Mouse (Mus musculus): ENCODE measurements around the gene Tab1. TPM values are rescaled to one million over a fixed set of nuclear protein-coding genes. Genes with fewer than 3 reads are reported as not detected.
A peak's percentile ranks its signal among the peaks of the same experiment; 100 is the strongest.

Gene Tab1
- total and polyA plus RNA-seq, 3 experiments = 11.6 to 17.7 (median 12.0) TPM

- H3K4me1 ChIP-seq (ENCODE audit: control insufficient read depth in 1 of 2, insufficient read depth in 2 of 2) = peaks cover 8 to 31% of the 10 kb centered on the region in 2 experiments; a peak in 2 of 4 replicates
- H3K4me2 ChIP-seq (ENCODE audit: insufficient read depth, low read depth, poor library complexity, severe bottlenecking) = no peak overlapping the region
- no peak overlapping the region for H3K27ac ChIP-seq (ENCODE audit: insufficient read depth, low read depth)
- peaks cover 18% of the 10 kb centered on the region for H3K27me3 ChIP-seq (replicated peaks)
- dilution Hi-C loops (cut with MboI; ENCODE audit: extremely low pct_ligation_motif_present, extremely low pct_unique_long_range_greater_than_20kb, low sequenced_read_pairs) = no loop called here
- DNase-seq (ENCODE audit: extremely low read depth) = no peak
- TF ChIP-seq SIN3A (IDR thresholded peaks at IDR 0.05; ENCODE audit: low read length) = no peak
- no peak for TF ChIP-seq ELF1 (IDR thresholded peaks at IDR 0.05; ENCODE audit: low read depth, low read length)
- TF ChIP-seq USF2 (conservative IDR thresholded peaks at IDR 0.05; ENCODE audit: low read depth, low read length) = no peak
- no peak for TF ChIP-seq TCF12 (IDR thresholded peaks at IDR 0.05; ENCODE audit: low read depth, low read length)
- no peak for TF ChIP-seq CHD1 (IDR thresholded peaks at IDR 0.05; ENCODE audit: low read depth, low read length)
- TF ChIP-seq RAD21 (IDR thresholded peaks at IDR 0.05; ENCODE audit: low read depth, low read length) = no peak
- TF ChIP-seq ZMIZ1 (IDR thresholded peaks at IDR 0.05; ENCODE audit: low read depth, low read length) = no peak
- TF ChIP-seq MAFK (IDR thresholded peaks at IDR 0.05; ENCODE audit: insufficient replicate concordance, low read length) = no peak
- TF ChIP-seq RCOR1 (conservative IDR thresholded peaks at IDR 0.05; ENCODE audit: low read depth, low read length) = no peak
- TF ChIP-seq IRF4 (IDR thresholded peaks at IDR 0.05; ENCODE audit: low read depth, low read length) = no peak
- no peak for TF ChIP-seq ZC3H11A (IDR thresholded peaks at IDR 0.05; ENCODE audit: low read depth, low read length)
- TF ChIP-seq BHLHE40 (IDR thresholded peaks at IDR 0.05; ENCODE audit: low read depth, low read length) = no peak
- no peak for TF ChIP-seq NRF1 (IDR thresholded peaks at IDR 0.05; ENCODE audit: low read depth, low read length)
- TF ChIP-seq NELFE (IDR thresholded peaks at IDR 0.05; ENCODE audit: low read depth, low read length) = no peak
- TF ChIP-seq TBP (conservative IDR thresholded peaks at IDR 0.05; ENCODE audit: low read depth, low read length) = no peak
- TF ChIP-seq KAT2A (IDR thresholded peaks at IDR 0.05; ENCODE audit: insufficient replicate concordance, low read length) = no peak
- TF ChIP-seq JUN (IDR thresholded peaks at IDR 0.05; ENCODE audit: insufficient read depth, low read depth, low read length) = no peak
- TF ChIP-seq MAX (IDR thresholded peaks at IDR 0.05; ENCODE audit: low read length) = no peak
- TF ChIP-seq POLR2A (IDR thresholded peaks at IDR 0.05; ENCODE audit: low read depth, low read length) = no peak
- H3K9me3 ChIP-seq (replicated peaks; ENCODE audit: low read length) = no peaks in the 10 kb centered on the region
- in situ Hi-C loops (cut with MboI; ENCODE audit: low pct_ligation_motif_present, low pct_unique_long_range_greater_than_20kb, low sequenced_read_pairs) = loop anchor here (10.0 kb wide), 2 partner anchors 131 to 349 kb away; partner anchors contain the start of gene Sun2
- H3K79me2 ChIP-seq (replicated peaks; ENCODE audit: control insufficient read depth, extremely low read depth, insufficient read depth, poor library complexity, severe bottlenecking) = no peaks in the 10 kb centered on the region
- H3K36me3 ChIP-seq (replicated peaks in 1 of 2; ENCODE audit: control insufficient read depth in 1 of 2, insufficient read depth in 1 of 2, low read length in 1 of 2) = no peaks in the 10 kb centered on the region
- no peak overlapping the region for H3K4me3 ChIP-seq (replicated peaks in 1 of 3; ENCODE audit: low read depth in 2 of 3, low read length in 2 of 3, poor library complexity in 1 of 3)
- H3K9ac ChIP-seq (ENCODE audit: insufficient read depth, low read depth) = no peak overlapping the region
These were observed 38.7 kb upstream of the Tab1 start for GRCm38 (mm10) chr15:80094201-80094600.

GRCm38 (mm10) chr15:80095596-80095995 lies 37.3 kb upstream of the Tab1 start:
- in situ Hi-C loops (cut with MboI; ENCODE audit: low pct_ligation_motif_present, low pct_unique_long_range_greater_than_20kb, low sequenced_read_pairs) = loop anchor here (10.0 kb wide), 2 partner anchors 129 to 351 kb away; partner anchors contain the start of gene Sun2
- peaks cover 8 to 32% of the 10 kb centered on the region in 2 experiments; a peak in 2 of 4 replicates for H3K4me1 ChIP-seq (ENCODE audit: control insufficient read depth in 1 of 2, insufficient read depth in 2 of 2)

More at GRCm38 (mm10) chr15:80095596-80095995, 37.3 kb upstream of the Tab1 start:
- DNase-seq (ENCODE audit: extremely low read depth) = no peak
- H3K79me2 ChIP-seq (replicated peaks; ENCODE audit: control insufficient read depth, extremely low read depth, insufficient read depth, poor library complexity, severe bottlenecking) = no peaks in the 10 kb centered on the region
- peak overlapping the region; percentile 48; the same call in 1 of the 2 replicates for H3K4me2 ChIP-seq (ENCODE audit: insufficient read depth, low read depth, poor library complexity, severe bottlenecking)
- peaks cover 6% of the 10 kb centered on the region for H3K27me3 ChIP-seq (replicated peaks)
- dilution Hi-C loops (cut with MboI; ENCODE audit: extremely low pct_ligation_motif_present, extremely low pct_unique_long_range_greater_than_20kb, low sequenced_read_pairs) = no loop called here
- no peak overlapping the region for H3K27ac ChIP-seq (ENCODE audit: insufficient read depth, low read depth)
- H3K9ac ChIP-seq (ENCODE audit: insufficient read depth, low read depth) = no peak overlapping the region
- no peaks in the 10 kb centered on the region for H3K36me3 ChIP-seq (replicated peaks in 1 of 2; ENCODE audit: control insufficient read depth in 1 of 2, insufficient read depth in 1 of 2, low read length in 1 of 2)
- peak overlapping the region in 1 of 3 experiments; percentile 60 for H3K4me3 ChIP-seq (replicated peaks in 1 of 3; ENCODE audit: low read depth in 2 of 3, low read length in 2 of 3, poor library complexity in 1 of 3)
- no peaks in the 10 kb centered on the region for H3K9me3 ChIP-seq (replicated peaks; ENCODE audit: low read length)
- TF ChIP-seq JUND (conservative IDR thresholded peaks at IDR 0.05; ENCODE audit: low read depth, low read length) = no peak
- TF ChIP-seq MAZ (IDR thresholded peaks at IDR 0.05; ENCODE audit: low read depth, low read length) = no peak
- TF ChIP-seq ZMIZ1 (IDR thresholded peaks at IDR 0.05; ENCODE audit: low read depth, low read length) = no peak
- TF ChIP-seq CTCF (conservative IDR thresholded peaks at IDR 0.05 in 1 of 2, IDR thresholded peaks at IDR 0.05 in 1 of 2; ENCODE audit: low read depth in 2 of 2, low read length in 2 of 2) = no peak
- no peak for TF ChIP-seq PAX5 (IDR thresholded peaks at IDR 0.05; ENCODE audit: low read length)
- TF ChIP-seq IRF4 (IDR thresholded peaks at IDR 0.05; ENCODE audit: low read depth, low read length) = no peak
- TF ChIP-seq MAFK (IDR thresholded peaks at IDR 0.05; ENCODE audit: insufficient replicate concordance, low read length) = no peak
- TF ChIP-seq USF1 (IDR thresholded peaks at IDR 0.05; ENCODE audit: low read depth, low read length) = no peak
- TF ChIP-seq ZKSCAN1 (IDR thresholded peaks at IDR 0.05; ENCODE audit: borderline replicate concordance, low read depth, low read length) = no peak
- TF ChIP-seq ETS1 (conservative IDR thresholded peaks at IDR 0.05; ENCODE audit: low read depth, low read length) = no peak
- TF ChIP-seq RAD21 (IDR thresholded peaks at IDR 0.05; ENCODE audit: low read depth, low read length) = no peak
- TF ChIP-seq NRF1 (IDR thresholded peaks at IDR 0.05; ENCODE audit: low read depth, low read length) = no peak

Measured in CH12.LX (cell line).